Mouse (Mus musculus) lung, embryonic 14.5 days (tissue): Measurements from ENCODE around the gene Ehd1. TPM values are rescaled to one million over a fixed set of nuclear protein-coding genes. Genes with fewer than 3 reads are reported as not detected.

ENCODE experiments used
- ATAC-seq: fragments of 200-750 bp; cut with Nextera tagmentation; 2 replicates; pipeline ENCODE4 v1.8.0; 2017; ENCODE audit warnings: mild to moderate bottlenecking, moderate TSS enrichment, moderate library complexity; ENCODE audit not compliant: insufficient read depth
- DNase-seq: peaks from one replicate; pipeline ENCODE4 v3.0.0-alpha.2; 2015
- H3K27ac ChIP-seq: fragments of 300-500 bp; sonication (generic); 2 replicates; pipeline ENCODE4 v1.5.1; 2014; ENCODE audit warnings: low read depth, mild to moderate bottlenecking, moderate library complexity
- H3K27me3 ChIP-seq: fragments of 300-500 bp; sonication (generic); 2 replicates; pipeline ENCODE4 v1.6.1; 2014; ENCODE audit warnings: low read length, control low read depth; ENCODE audit not compliant: insufficient read depth
- H3K36me3 ChIP-seq: fragments of 300-500 bp; sonication (generic); 2 replicates; pipeline ENCODE4 v1.6.1; 2014; ENCODE audit warnings: control low read depth; ENCODE audit not compliant: insufficient read depth
- H3K4me1 ChIP-seq: fragments of 300-500 bp; sonication (generic); 2 replicates; pipeline ENCODE4 v1.6.1; 2014; ENCODE audit warnings: antibody characterized with exemption, control low read depth; ENCODE audit not compliant: insufficient read depth
- H3K4me2 ChIP-seq: fragments of 300-500 bp; sonication (generic); 2 replicates; pipeline ENCODE4 v1.6.1; 2014; ENCODE audit warnings: mild to moderate bottlenecking
- H3K4me3 ChIP-seq: fragments of 300-500 bp; sonication (generic); 2 replicates; pipeline ENCODE4 v1.5.1; 2014; ENCODE audit warnings: low read depth, low read length
- H3K9ac ChIP-seq: fragments of 300-500 bp; sonication (generic); 2 replicates; pipeline ENCODE4 v1.6.1; 2014
- H3K9me3 ChIP-seq: fragments of 300-500 bp; sonication (generic); 2 replicates; pipeline ENCODE4 v1.6.1; 2016; ENCODE audit warnings: low read depth, low read length, control low read depth
- CTCF ChIP-seq: IDR thresholded peaks from 2 replicates; pipeline ENCODE4 v1.5.1; 2016; ENCODE audit warnings: antibody characterized with exemption, low read depth
- WGBS: fragments of 180-500 bp; shearing (Covaris S2); extraction: QIAGEN DNeasy Blood & Tissue Kit; methylation state at CpG from one replicate; pipeline ENCODE4 v1.1.7; 2014; 5-methylcytosine and 5-hydroxymethylcytosine counted together
- microRNA counts: library from miRNA; unstranded; fragments of <30 nt; microRNA quantifications from one replicate; lab custom pipeline; 2016
- microRNA-seq: library from miRNA; unstranded; fragments of <30 nt; microRNA quantifications from one replicate; pipeline ENCODE4, GENCODE M21; 2016; ENCODE audit warnings: borderline number of aligned reads
- polyA plus RNA-seq: library from polyadenylated mRNA; unstranded; fragments of >200 nt; fragmentation: Nextera tagmentation; extraction: Ambion mirVana; gene quantifications from 2 replicates; pipeline ENCODE4 v1.2.1, GENCODE M21; 2014

Gene Ehd1
- polyA plus RNA-seq, 1 experiment from 2014 or later, result 50.3 TPM

DNA sequence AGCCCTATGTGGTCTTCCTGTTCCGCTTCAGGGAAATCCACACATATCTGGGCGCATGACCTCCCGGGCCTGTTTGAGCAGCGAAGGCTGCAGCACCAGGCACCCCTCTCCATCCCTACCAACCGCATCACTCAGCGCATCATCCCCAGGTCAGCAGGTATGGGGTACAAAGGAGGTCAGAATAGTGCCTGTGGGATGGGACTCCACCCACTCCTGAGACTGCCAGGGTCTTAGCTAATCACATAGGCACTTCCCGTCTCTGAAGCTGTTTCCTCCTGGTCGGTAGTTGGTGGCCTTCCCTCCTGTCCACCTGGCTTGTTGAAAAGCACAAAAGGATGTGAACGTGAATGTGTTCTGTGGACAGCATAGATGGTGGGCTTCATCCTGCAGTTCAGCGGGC is 70.1 kb downstream of the Ehd1 start:
- Histone ChIP-seq H3K9ac (no peak overlapping the region), H3K9me3 (no peaks in the 10 kb centered on the region), H3K4me2 (no peak overlapping the region), H3K36me3 (peaks cover 52% of the 10 kb centered on the region), H3K27me3 (no peaks in the 10 kb centered on the region), H3K4me1 (no peaks in the 10 kb centered on the region), H3K27ac (no peak overlapping the region), H3K4me3 (no peak overlapping the region)
- WGBS, result 86% methylated on average over 10 of the region's 10 CpGs
- DNase-seq, result peak; percentile 8
- no peak for ATAC-seq
- TF ChIP-seq CTCF, result no peak

DNA sequence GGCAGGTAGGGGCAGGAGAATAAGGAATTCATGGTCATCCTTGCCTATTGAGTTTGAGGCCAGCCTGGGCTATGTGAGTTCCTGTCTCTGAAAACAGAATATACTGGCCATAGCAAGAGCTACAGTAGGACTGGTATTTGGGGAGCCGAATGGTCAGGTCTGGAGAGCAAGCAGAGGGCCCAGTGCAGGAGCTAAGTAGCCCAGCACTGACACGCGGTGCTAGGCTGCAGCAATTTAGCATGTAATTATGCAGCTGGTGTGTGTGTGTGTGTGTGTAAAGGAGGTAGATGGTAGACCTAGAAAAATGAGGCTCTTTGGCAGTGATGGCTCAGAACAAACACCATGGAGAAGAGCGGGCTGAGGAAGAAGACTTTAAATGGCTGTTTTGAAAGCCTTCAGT is 71.1 kb downstream of the Ehd1 start:
- H3K4me3 ChIP-seq, result no peak overlapping the region
- H3K27ac ChIP-seq, result no peak overlapping the region
- TF ChIP-seq CTCF, result no peak
- peaks cover 57% of the 10 kb centered on the region for H3K36me3 ChIP-seq
- H3K9ac ChIP-seq, result no peak overlapping the region
- 94% methylated on average over 4 of the region's 4 CpGs for WGBS
- ATAC-seq (no peak), DNase-seq (no peak)
- H3K27me3 ChIP-seq, result no peaks in the 10 kb centered on the region
- H3K4me2 ChIP-seq, result no peak overlapping the region
- no peaks in the 10 kb centered on the region for H3K9me3 ChIP-seq
- H3K4me1 ChIP-seq, result no peaks in the 10 kb centered on the region

DNA sequence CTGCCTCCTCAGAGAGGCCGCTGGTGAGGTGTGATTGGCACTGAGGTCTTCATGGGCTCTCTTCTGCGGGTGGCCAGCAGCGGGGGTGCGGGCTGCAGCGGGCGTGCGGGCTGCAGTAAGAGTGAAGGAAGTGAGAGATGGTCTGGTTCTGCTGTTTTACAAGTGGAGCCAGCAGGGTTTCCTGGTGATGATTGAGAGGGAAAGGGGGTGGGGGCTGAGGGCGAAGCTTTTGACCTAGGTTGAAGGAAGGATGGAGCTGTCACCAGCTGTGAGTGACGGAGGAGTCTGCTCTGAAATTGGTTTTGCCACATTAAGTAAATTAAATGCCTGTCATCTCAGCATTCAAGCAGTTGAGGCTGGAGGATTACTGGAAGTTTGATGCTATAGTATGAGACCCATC is 72.2 kb downstream of the Ehd1 start:
- Histone ChIP-seq H3K36me3 (peaks cover 61% of the 10 kb centered on the region), H3K4me1 (no peaks in the 10 kb centered on the region), H3K9ac (no peak overlapping the region), H3K4me3 (no peak overlapping the region), H3K27ac (peak overlapping the region; percentile 72; the same call in 1 of the 2 replicates), H3K27me3 (no peaks in the 10 kb centered on the region), H3K9me3 (no peaks in the 10 kb centered on the region), H3K4me2 (no peak overlapping the region)
- TF ChIP-seq CTCF, result no peak
- DNase-seq, result no peak
- 54% methylated on average over 9 of the region's 9 CpGs for WGBS
- no peak for ATAC-seq

DNA sequence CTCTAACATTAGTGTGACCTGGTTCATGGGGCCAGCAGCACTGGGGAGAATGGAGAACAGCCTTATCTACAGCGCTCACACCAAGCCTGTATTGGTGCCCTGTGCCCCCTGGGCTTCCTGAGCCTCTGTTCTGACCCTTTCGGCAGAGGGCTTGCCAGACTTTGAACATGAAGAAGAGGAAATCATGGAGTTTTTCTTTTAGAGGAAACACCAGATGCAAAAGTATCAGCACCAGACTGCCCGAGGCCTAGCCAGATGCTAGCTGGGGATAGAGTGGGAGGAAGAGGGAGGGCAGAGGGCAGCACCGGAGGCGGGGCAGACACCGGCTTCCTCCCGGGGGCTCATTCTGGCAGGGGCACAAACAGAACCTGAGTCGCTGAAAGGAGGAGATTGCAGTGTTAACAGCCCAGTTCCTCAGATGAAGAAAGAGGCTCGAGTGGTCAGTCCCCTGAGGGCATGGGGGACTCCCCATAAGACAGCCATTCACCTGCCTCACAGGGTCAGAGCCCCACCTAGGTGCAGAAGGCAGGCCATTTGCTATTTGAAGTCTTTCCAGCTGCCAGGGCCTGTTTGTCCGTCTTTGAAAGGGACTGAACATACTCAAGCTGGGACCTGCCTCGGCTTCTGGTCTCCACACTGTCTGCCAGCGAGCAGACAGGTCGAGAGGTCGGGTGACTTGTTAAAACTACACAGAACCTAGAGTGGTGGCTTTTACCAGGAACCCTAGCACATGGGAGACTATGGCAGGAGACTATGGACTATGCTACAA is 72.9 kb downstream of the Ehd1 start:
- no peak overlapping the region for H3K9ac ChIP-seq
- DNase-seq (peak; percentile 61), ATAC-seq (peak; percentile 47; the same call in 1 of the 2 replicates)
- no peaks in the 10 kb centered on the region for H3K9me3 ChIP-seq
- H3K4me2 ChIP-seq, result no peak overlapping the region
- WGBS, result 28% methylated on average over 14 of the region's 14 CpGs
- H3K36me3 ChIP-seq, result peaks cover 61% of the 10 kb centered on the region
- peak overlapping the region; percentile 72 for H3K27ac ChIP-seq
- H3K4me1 ChIP-seq, result no peaks in the 10 kb centered on the region
- TF ChIP-seq CTCF, result no peak
- H3K4me3 ChIP-seq, result no peak overlapping the region
- no peaks in the 10 kb centered on the region for H3K27me3 ChIP-seq

MicroRNAs encoded within 50 kb of the gene (microRNA counts, 519-probe panel; counts per million panel counts)
- microRNA mmu-miR-192 (lab: Ali Mortazavi, UCI), result 2,277 counts per million, percentile 34 among the panel's probes with 10 or more counts

Small RNA genes within 50 kb of the gene (microRNA-seq; reads per million reads assigned to microRNA genes)
- gene Mir192, result 99.3 reads per million, percentile 48 among the genes with 10 or more reads in this experiment
- 71.3 reads per million, percentile 45 among the genes with 10 or more reads in this experiment for gene Mir194-2
- not detected for gene Mir6989

Other genes with a start within 250 kb of the Ehd1 start
- 30.0 and 34.3 TPM in 2 replicates for gene Syvn1, start 230.1 kb upstream of the Ehd1 start, polyA plus RNA-seq
- 78.8 and 80.2 TPM in 2 replicates for gene Mrpl49, start 218.9 kb upstream of the Ehd1 start, polyA plus RNA-seq
- 825 and 884 TPM in 2 replicates for gene Fau, start 218.9 kb upstream of the Ehd1 start, polyA plus RNA-seq
- 33.8 and 34.3 TPM in 2 replicates for gene Znhit2, start 215.5 kb upstream of the Ehd1 start, polyA plus RNA-seq
- 11.3 and 14.9 TPM in 2 replicates for gene Tm7sf2, start 208.4 kb upstream of the Ehd1 start, polyA plus RNA-seq
- 63.2 and 63.5 TPM in 2 replicates for gene Vps51, start 199.5 kb upstream of the Ehd1 start, polyA plus RNA-seq
- not detected in 2 replicates for gene Tmem262, start 196.7 kb upstream of the Ehd1 start, polyA plus RNA-seq
- gene Gm28374, start 194.5 kb upstream of the Ehd1 start, polyA plus RNA-seq, result 1.0 and 1.6 TPM in 2 replicates
- gene Zfpl1, start 191.8 kb upstream of the Ehd1 start, polyA plus RNA-seq, result 68.8 and 72.3 TPM in 2 replicates
- 49.0 and 52.7 TPM in 2 replicates for gene Cdca5, start 191.7 kb upstream of the Ehd1 start, polyA plus RNA-seq
- 0.68 TPM in 1 of 2 replicates, not detected in the other for gene AC131692.1, start 182.3 kb upstream of the Ehd1 start, polyA plus RNA-seq
- 0.51 and 0.57 TPM in 2 replicates for gene Naaladl1, start 170.9 kb upstream of the Ehd1 start, polyA plus RNA-seq
- gene Sac3d1, start 158.1 kb upstream of the Ehd1 start, polyA plus RNA-seq, result 55.2 and 56.5 TPM in 2 replicates
- gene Snx15, start 148.4 kb upstream of the Ehd1 start, polyA plus RNA-seq, result 28.6 and 35.3 TPM in 2 replicates
- 0.18 and 0.28 TPM in 2 replicates for gene Batf2, start 135.7 kb upstream of the Ehd1 start, polyA plus RNA-seq
- gene Arl2, start 135.2 kb upstream of the Ehd1 start, polyA plus RNA-seq, result 78.8 and 89.2 TPM in 2 replicates
- gene Majin, start 92.3 kb upstream of the Ehd1 start, polyA plus RNA-seq, result not detected in 2 replicates
- gene Gpha2, start 50.3 kb upstream of the Ehd1 start, polyA plus RNA-seq, result 0.54 and 0.78 TPM in 2 replicates
- gene Ppp2r5b, start 40.9 kb upstream of the Ehd1 start, polyA plus RNA-seq, result 16.4 and 19.3 TPM in 2 replicates
- gene Atg2a, start 35.1 kb upstream of the Ehd1 start, polyA plus RNA-seq, result 11.9 and 13.0 TPM in 2 replicates
- gene Cdc42bpg, start 29.7 kb downstream of the Ehd1 start, polyA plus RNA-seq, result 0.82 and 1.2 TPM in 2 replicates
- gene Men1, start 58.3 kb downstream of the Ehd1 start, polyA plus RNA-seq, result 60.3 and 68.6 TPM in 2 replicates
- gene Map4k2, start 64.4 kb downstream of the Ehd1 start, polyA plus RNA-seq, result 13.4 and 22.2 TPM in 2 replicates
- gene Sf1, start 87.0 kb downstream of the Ehd1 start, polyA plus RNA-seq, result 177 and 200 TPM in 2 replicates
- 6.1 and 9.3 TPM in 2 replicates for gene Pygm, start 107.7 kb downstream of the Ehd1 start, polyA plus RNA-seq
- 34.8 and 35.1 TPM in 2 replicates for gene Rasgrp2, start 122.6 kb downstream of the Ehd1 start, polyA plus RNA-seq
- gene Nrxn2, start 142.0 kb downstream of the Ehd1 start, polyA plus RNA-seq, result 0.47 and 1.1 TPM in 2 replicates